Mouse (Mus musculus) spleen, adult 2 months (tissue): ENCODE measurements around the gene Cdk17. TPM values are rescaled to one million over a fixed set of nuclear protein-coding genes. Genes with fewer than 3 reads are reported as not detected.

Experiments used
- DNase-seq, 2 experiments: peaks; one replicate each; pipeline versions ENCODE4 v3.0.0 to v3.0.0-alpha.2; 2012 to 2021; ENCODE audit warnings: low spot score in 2 of 2, low read depth in 1 of 2
- H3K27ac ChIP-seq: fragments of 200-500 bp; 2 replicates; pipeline ENCODE4 v1.5.1; 2012; ENCODE audit warnings: low read length, inconsistent platforms; ENCODE audit not compliant: insufficient read depth
- H3K27me3 ChIP-seq: fragments of 200-500 bp; 2 replicates; pipeline ENCODE4 v1.6.1; 2012; ENCODE audit warnings: mild to moderate bottlenecking, moderate library complexity, low read length, inconsistent platforms; ENCODE audit not compliant: control insufficient read depth, insufficient read depth
- H3K36me3 ChIP-seq: fragments of 200-500 bp; 2 replicates; pipeline ENCODE4 v1.6.1; 2012; ENCODE audit warnings: mild to moderate bottlenecking, low read length, inconsistent platforms; ENCODE audit not compliant: control insufficient read depth, insufficient read depth
- H3K4me1 ChIP-seq: fragments of 200-500 bp; 2 replicates; pipeline ENCODE4 v1.6.1; 2011; ENCODE audit warnings: inconsistent platforms; ENCODE audit not compliant: control insufficient read depth, insufficient read depth, insufficient read length
- H3K4me3 ChIP-seq: fragments of 200-500 bp; 2 replicates; pipeline ENCODE4 v1.5.1; 2011; ENCODE audit warnings: mild to moderate bottlenecking, inconsistent platforms; ENCODE audit not compliant: insufficient read depth, insufficient read length; ENCODE audit errors: extremely low read depth
- CTCF ChIP-seq: fragments of 200-500 bp; IDR thresholded peaks from 2 replicates; pipeline ENCODE4 v1.5.1; 2011; ENCODE audit warnings: mild to moderate bottlenecking, inconsistent platforms; ENCODE audit not compliant: insufficient read depth, insufficient read length, insufficient replicate concordance; ENCODE audit errors: extremely low read depth
- POLR2A ChIP-seq: fragments of 200-500 bp; IDR thresholded peaks from 2 replicates; pipeline ENCODE4 v1.6.1; 2011; ENCODE audit warnings: low read depth, low read length, inconsistent platforms
- WGBS: fragments of 180-500 bp; shearing (Covaris S2); methylation state at CpG from one replicate; pipeline ENCODE4 v1.1.7; 2018; 5-methylcytosine and 5-hydroxymethylcytosine counted together
- polyA plus RNA-seq: library from polyadenylated mRNA; depleted of rRNA; stranded (reverse); fragments of >200 nt; gene quantifications from 2 replicates; pipeline ENCODE4 v1.2.3, GENCODE M21; 2012

Gene Cdk17
- polyA plus RNA-seq, 1 experiment, result 27.3 TPM

GRCm38 (mm10) chr10:93179669-93180460 lies 19.2 kb downstream of the Cdk17 start:
- WGBS, result 64% methylated on average over 11 of the region's 11 CpGs
- H3K27ac ChIP-seq, result peak overlapping the region; percentile 7; the same call in 1 of the 2 replicates
- DNase-seq, result no peak

GRCm38 (mm10) chr10:93184351-93184976 lies 23.8 kb downstream of the Cdk17 start:
- Histone ChIP-seq H3K4me1 (peaks cover 10% of the 10 kb centered on the region; the same call in 1 of the 2 replicates), H3K27me3 (no peaks in the 10 kb centered on the region), H3K27ac (no peak overlapping the region), H3K4me3 (no peak overlapping the region), H3K36me3 (0 out of 2 replicates have a peak, but pooled peaks cover 3% of the 10 kb centered on the region)
- WGBS, result 67% methylated on average over 8 of the region's 8 CpGs
- TF ChIP-seq POLR2A, result no peak
- TF ChIP-seq CTCF, result no peak
- DNase-seq, result no peak

More at GRCm38 (mm10) chr10:93179669-93180460, 19.2 kb downstream of the Cdk17 start:
- 0 out of 2 replicates have a peak, but pooled peaks cover 1% of the 10 kb centered on the region for H3K36me3 ChIP-seq
- H3K27me3 ChIP-seq, result no peaks in the 10 kb centered on the region
- H3K4me1 ChIP-seq, result peaks cover 7% of the 10 kb centered on the region; the same call in 1 of the 2 replicates
- no peak overlapping the region for H3K4me3 ChIP-seq
- TF ChIP-seq CTCF (no peak), POLR2A (no peak)

GRCm38 (mm10) chr10:93188440-93188999 lies 27.8 kb downstream of the Cdk17 start:
- H3K27ac ChIP-seq, result no peak overlapping the region

GRCm38 (mm10) chr10:93190475-93191262 lies 30.0 kb downstream of the Cdk17 start:
- H3K4me1 ChIP-seq, result peaks cover 23% of the 10 kb centered on the region

More at GRCm38 (mm10) chr10:93188440-93188999, 27.8 kb downstream of the Cdk17 start:
- WGBS, result 77% methylated on average over 10 of the region's 10 CpGs
- Histone ChIP-seq H3K4me1 (peaks cover 21% of the 10 kb centered on the region), H3K4me3 (no peak overlapping the region), H3K27me3 (no peaks in the 10 kb centered on the region), H3K36me3 (0 out of 2 replicates have a peak, but pooled peaks cover 2% of the 10 kb centered on the region)
- no peak for TF ChIP-seq CTCF
- no peak for TF ChIP-seq POLR2A
- no peak for DNase-seq

GRCm38 (mm10) chr10:93197092-93197491 lies 36.4 kb downstream of the Cdk17 start:
- Histone ChIP-seq H3K27ac (no peak overlapping the region), H3K4me3 (no peak overlapping the region), H3K36me3 (no peaks in the 10 kb centered on the region; the same call in 1 of the 2 replicates), H3K27me3 (no peaks in the 10 kb centered on the region), H3K4me1 (peaks cover 13% of the 10 kb centered on the region)
- 96% methylated on average over 6 of the region's 6 CpGs for WGBS
- DNase-seq, result no peak
- TF ChIP-seq CTCF (no peak), POLR2A (no peak)

More at GRCm38 (mm10) chr10:93190475-93191262, 30.0 kb downstream of the Cdk17 start:
- no peak overlapping the region for H3K4me3 ChIP-seq
- H3K36me3 ChIP-seq, result no peaks in the 10 kb centered on the region
- DNase-seq, result no peak
- TF ChIP-seq POLR2A, result no peak
- TF ChIP-seq CTCF, result no peak
- 48% methylated on average over 8 of the region's 8 CpGs for WGBS
- no peaks in the 10 kb centered on the region for H3K27me3 ChIP-seq
- peak overlapping the region; percentile 20 for H3K27ac ChIP-seq

- Histone ChIP-seq H3K27ac (no peak overlapping the region), H3K4me1 (peaks cover 13% of the 10 kb centered on the region), H3K36me3 (no peaks in the 10 kb centered on the region; the same call in 1 of the 2 replicates), H3K4me3 (no peak overlapping the region), H3K27me3 (no peaks in the 10 kb centered on the region)
- TF ChIP-seq POLR2A (no peak), CTCF (no peak)
- 63% methylated on average over 3 of the region's 3 CpGs for WGBS
- no peak for DNase-seq
These were observed 38.3 kb downstream of the Cdk17 start for GRCm38 (mm10) chr10:93198958-93199357.
